Mouse (Mus musculus) liver, embryonic 14.5 days (tissue): Measurements from ENCODE around the gene Tnfrsf18.

Experiments
- CTCF ChIP-seq: IDR thresholded peaks from 2 replicates; pipeline ENCODE4 v1.5.1; 2016; ENCODE audit warnings: antibody characterized with exemption, low read depth, control low read depth
- EP300 ChIP-seq: IDR thresholded peaks from 2 replicates; pipeline ENCODE4 v1.6.1; 2016; ENCODE audit warnings: antibody characterized with exemption, low read depth

DNA sequence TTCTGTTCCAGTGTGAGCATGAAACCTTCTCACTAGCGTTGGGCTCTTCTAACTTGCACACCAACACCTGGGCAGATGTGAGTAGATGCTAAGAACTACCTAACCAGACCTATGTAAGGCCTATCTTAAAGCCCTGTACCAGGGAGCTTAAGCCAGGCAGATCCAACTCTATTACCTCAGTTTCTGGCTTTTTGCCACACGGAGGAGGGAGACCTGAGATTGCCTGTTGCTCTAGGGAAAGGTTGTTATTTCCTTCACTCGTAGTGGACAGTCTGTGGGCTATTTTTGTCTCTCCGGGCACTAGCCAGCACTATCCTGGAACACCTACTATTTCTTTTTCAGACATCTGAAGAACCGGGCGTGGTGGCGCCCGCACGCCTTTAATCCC lies 38.5 kb downstream of the Tnfrsf18 start:
- TF ChIP-seq CTCF: no peak
- no peak for TF ChIP-seq EP300
